Mouse (Mus musculus) left cerebral cortex, adult 8-10 months (tissue): ENCODE data around the gene Armc7. TPM values are rescaled to one million over a fixed set of nuclear protein-coding genes. Genes with fewer than 3 reads are reported as not detected.
"Not testable (repeated sequence)": the region's sequence is repeated elsewhere in the genome, so short reads cannot be mapped to it uniquely, and the experiment has no call there.

ENCODE experiments used
- DNase-seq, 2 experiments: peaks; one replicate each; pipeline ENCODE4 v3.0.0; 2022; ENCODE audit warnings: low spot score in 2 of 2
- microRNA-seq, 2 experiments: library from miRNA; unstranded; fragments of <30 nt; microRNA quantifications; one replicate each; pipeline ENCODE4 v1.2.0; 2022
- total RNA-seq, 4 experiments: library from RNA; stranded (reverse); gene quantifications; 2 replicates each; pipeline ENCODE4 v1.2.4; 2022

The Armc7 gene
- total RNA-seq, 4 experiments from 2014 or later, result 11.6 to 15.1 (median 13.4) TPM

DNA sequence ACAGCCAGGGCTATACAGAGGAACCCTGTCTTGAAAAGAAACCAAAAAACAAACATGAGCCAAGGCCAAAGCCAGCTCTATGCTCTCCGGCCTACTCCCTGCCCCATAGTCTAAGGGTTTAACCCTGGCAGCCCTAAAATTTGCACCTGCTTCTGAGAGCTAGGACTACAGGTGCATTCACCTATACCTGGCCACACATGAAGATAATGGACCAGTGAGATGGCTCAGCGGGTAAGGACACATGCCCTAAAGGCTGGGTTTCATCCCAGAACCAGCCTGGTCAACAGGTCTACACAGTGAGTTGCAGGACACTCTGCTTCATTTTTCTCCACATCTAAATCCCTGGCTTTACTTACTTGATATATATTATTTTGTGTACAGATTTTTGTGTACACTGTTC, 46.8 kb downstream of the Armc7 start:
- DNase-seq, result no peak

DNA sequence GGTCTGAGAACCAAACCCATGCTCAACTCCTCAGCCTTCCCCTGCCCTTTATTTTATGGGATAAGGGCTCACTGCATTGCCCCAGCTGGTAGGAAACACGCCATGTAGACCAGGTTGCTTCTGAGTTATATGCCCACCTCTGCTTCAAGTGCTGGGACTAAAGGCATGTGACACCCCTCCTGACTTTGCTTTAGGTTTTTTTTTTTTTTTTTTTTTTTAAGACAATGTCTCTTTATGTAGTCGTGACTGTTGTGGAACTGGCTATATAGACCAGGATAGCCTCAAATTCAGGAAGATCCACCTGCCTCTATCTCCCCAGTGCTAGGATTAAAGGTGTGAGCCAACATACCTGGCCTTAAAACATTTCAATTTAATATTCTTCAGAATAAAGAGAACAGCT, 47.2 kb downstream of the Armc7 start:
- no peak for DNase-seq

DNA sequence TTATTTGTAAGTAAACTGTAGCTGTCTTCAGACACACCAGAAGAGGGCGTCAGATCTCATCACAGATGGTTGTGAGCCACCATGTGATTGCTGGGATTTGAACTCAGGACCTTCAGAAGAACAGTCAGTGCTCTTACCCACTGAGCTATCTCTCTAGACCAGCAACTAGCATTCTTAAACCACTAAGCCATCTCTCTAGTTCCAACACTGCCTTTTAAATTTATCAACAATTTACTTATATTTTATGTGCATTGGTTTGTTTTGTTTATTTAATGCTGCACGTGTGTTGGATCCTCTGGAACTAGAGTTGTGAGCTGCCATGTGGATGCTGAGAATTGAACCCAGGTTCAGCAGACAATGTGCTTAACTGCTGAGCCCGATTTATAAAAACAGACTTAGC, 51.0 kb downstream of the Armc7 start:
- DNase-seq, result not testable (repeated sequence)

DNA sequence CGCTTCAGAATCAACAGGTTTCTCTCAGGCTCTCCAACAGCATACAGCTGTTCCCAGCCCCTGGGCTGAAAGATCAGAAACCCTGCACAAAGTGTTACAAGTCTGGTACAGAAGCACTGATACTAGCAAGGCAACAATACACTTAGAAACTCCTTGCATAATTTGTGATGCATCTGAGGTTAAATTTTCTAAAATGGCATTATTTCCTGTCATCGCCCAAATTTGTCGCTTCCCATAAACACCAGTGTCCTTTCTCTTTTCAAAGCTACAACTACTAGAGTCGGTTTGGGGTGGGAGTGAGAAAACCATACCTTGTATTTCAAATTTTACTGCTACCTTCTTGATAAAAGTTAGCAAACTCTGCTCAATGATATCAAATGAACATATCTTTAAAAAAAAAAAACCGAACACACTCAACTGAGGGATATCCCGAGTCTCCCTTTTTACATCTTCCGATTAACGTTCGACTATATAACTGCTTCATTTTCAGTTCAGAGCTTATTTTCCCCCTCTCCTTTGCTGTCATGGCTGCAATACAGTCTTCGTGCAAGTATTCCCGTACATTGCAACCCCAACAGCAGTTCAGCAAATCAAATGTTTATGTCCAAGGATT, 59.4 kb downstream of the Armc7 start:
- no peak for DNase-seq

DNA sequence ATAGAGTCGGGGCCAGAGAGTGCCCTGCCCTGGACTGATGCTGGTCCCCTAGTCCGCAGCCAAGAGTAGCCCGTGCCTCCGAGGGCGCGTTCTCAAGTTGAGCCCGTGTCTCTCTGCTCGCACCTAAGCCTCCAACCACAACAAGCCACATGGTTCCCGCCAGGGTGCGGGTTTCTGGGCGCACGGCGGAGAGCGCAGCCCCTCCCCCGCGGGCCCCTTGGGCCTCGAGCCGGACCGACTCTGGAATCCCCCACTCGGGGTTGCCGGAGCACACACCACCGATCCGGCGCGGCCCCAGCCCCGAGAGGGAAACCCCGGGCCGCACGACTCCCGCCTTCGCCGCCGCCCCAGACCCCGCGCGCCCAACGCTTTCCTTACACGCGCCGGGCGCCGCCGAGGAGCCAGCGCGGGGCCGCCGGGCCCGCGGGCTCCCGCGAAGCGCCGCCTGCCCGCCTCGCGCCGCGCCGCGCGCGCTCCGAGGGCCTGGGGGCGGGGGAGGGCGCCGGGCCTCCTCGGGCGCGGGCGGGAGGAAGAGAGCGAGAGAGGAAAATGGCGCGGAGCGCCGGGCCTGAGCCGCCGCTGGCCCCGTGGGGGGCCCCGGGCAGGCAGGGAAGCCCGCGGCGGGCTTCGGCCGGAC, 60.1 kb downstream of the Armc7 start:
- peak; percentile 37 to 56 for DNase-seq

DNA sequence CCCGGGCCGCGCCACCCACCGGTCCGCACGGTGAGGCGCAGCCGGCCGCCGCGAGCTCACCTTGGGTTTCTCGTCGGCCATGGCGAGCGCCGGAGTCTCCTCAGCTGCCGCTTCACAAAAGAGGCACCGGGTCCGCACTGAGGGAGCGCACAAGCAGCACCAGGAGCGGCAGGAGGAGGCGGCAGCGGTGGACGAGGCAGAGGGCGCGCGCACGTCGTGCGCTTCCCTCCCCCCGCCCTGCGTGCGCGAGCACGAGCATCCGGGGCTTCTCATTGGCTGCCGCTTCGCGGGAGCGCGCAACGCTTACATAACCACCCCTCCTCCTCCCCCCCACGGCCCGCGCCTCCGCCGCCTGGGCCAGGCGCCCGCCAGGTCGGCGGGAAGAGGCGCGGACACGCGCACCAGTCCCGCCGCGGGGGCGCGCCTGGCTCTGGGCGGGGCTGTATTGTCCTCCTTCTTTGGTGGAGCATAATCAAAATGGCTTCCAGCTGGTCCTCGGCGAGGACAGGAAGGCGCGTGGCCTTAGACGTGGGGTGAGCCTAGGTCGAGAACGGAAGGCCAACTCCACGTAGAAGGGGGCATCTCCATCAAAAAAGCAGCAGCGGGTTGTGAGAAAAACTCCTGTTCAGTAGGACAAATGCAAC, 60.7 kb downstream of the Armc7 start, which contains the start of gene Sumo2:
Sumo2 (minus strand) TSS at position 239 of the 644 bp plus-strand sequence.
- peak; percentile 95 to 96 for DNase-seq

DNA sequence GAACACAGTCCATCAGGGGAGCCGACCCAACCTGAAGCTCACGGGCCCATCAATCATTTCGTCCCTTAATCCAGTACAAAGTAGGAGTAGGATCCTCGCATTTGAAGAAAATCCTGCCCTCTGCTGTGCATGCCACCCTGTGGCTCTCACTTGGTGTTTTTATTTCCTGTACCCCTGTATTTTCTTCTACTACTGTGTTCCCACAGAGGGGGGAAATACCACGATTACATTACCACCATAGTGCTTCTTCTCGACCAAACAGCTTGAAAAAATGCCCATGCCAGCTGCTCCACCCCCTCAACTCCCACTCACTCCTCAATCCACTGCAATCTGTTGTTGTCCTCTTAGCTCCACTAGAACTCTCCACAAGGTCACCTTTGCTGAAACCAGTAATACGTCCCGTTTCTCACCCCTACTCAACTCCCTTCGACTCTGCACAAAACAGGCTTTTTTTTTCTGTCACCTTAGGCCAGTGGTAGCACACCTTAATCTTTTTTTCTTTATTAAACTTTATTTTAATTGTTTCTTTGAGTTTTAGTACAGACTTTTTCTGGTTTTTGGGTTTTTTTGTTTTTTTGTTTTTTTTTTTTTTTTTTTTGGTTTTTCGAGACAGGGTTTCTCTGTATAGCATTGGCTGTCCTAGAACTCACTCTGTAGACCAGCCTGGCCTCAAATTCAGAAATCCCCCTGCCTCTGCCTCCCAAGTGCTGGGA, 61.5 kb downstream of the Armc7 start:
- peak; percentile 15 to 45 for DNase-seq

DNA sequence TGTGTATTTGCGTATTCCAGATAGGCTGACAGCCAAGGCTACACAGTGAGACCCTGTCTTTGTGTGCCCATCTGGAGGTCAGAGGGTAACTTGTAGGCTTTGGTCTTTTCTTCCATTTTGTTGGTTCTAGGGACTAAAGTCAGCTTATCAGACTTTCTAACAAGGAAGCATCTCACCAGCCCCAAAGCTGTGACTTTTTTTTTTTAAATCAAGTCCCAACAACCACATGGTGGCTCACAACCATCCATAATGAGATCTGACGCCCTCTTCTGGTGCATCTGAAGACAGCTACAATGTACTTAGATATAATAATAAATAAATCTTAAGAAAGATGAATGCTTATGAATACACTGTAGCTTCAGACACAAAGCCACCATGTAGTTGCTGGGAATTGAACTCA, 62.6 kb downstream of the Armc7 start:
- no peak for DNase-seq

Small RNAs within 50 kb of the gene (microRNA-seq; reads per million reads assigned to microRNA genes)
- 0 reads per million in 2 experiments for gene Mir3968

Other genes starting within 250 kb of the Armc7 start
- 10 to 100 TPM; 32.4 to 37.5 (median 36.3) TPM for gene Grin2c, start 208.4 kb upstream of the Armc7 start, total RNA-seq
- gene Fdxr, start 198.6 kb upstream of the Armc7 start, total RNA-seq, result 10 to 100 TPM; 15.1 to 20.1 (median 17.5) TPM
- gene Fads6, start 178.0 kb upstream of the Armc7 start, total RNA-seq, result 10 to 100 TPM; 18.4 to 21.9 (median 20.2) TPM
- 1 to 10 TPM in 3 of 4 experiments, under 1 TPM in 1; 0.91 to 3.2 (median 1.5) TPM for gene Otop2, start 168.5 kb upstream of the Armc7 start, total RNA-seq
- gene Ush1g, start 153.6 kb upstream of the Armc7 start, total RNA-seq, result under 1 TPM; 0.46 to 0.78 (median 0.59) TPM
- under 1 TPM in 1 of 4 experiments, not detected in 3; 0.26 TPM for gene Otop3, start 140.9 kb upstream of the Armc7 start, total RNA-seq
- 100 to 1,000 TPM; 103 to 118 (median 107) TPM for gene Hid1, start 107.9 kb upstream of the Armc7 start, total RNA-seq
- gene Cdr2l, start 93.8 kb upstream of the Armc7 start, total RNA-seq, result 10 to 100 TPM; 26.1 to 27.7 (median 26.9) TPM
- gene Mrpl58, start 71.9 kb upstream of the Armc7 start, total RNA-seq, result 100 to 1,000 TPM; 118 to 125 (median 120) TPM
- gene Atp5h, start 55.7 kb upstream of the Armc7 start, total RNA-seq, result 100 to 1,000 TPM; 439 to 484 (median 473) TPM
- gene Kctd2, start 55.5 kb upstream of the Armc7 start, total RNA-seq, result 10 to 100 TPM; 63.2 to 74.5 (median 72.3) TPM
- under 1 TPM in 2 of 4 experiments, not detected in 2; 0.16 to 0.30 TPM for gene Trim80, start 35.1 kb upstream of the Armc7 start, total RNA-seq
- not detected for gene Slc16a5, start 13.2 kb upstream of the Armc7 start, total RNA-seq
- gene Nt5c, start 16.2 kb downstream of the Armc7 start, total RNA-seq, result 10 to 100 TPM; 58.4 to 66.1 (median 61.0) TPM
- gene Jpt1, start 38.7 kb downstream of the Armc7 start, total RNA-seq, result 100 to 1,000 TPM; 125 to 152 (median 137) TPM
- gene Sumo2, start 60.6 kb downstream of the Armc7 start, total RNA-seq, result 100 to 1,000 TPM; 262 to 316 (median 290) TPM
- gene Nup85, start 88.8 kb downstream of the Armc7 start, total RNA-seq, result 10 to 100 TPM; 43.9 to 49.4 (median 46.0) TPM
- gene Mrps7, start 128.3 kb downstream of the Armc7 start, total RNA-seq, result 10 to 100 TPM; 36.9 to 57.0 (median 48.4) TPM
- 10 to 100 TPM; 73.8 to 92.9 (median 89.0) TPM for gene Gga3, start 128.4 kb downstream of the Armc7 start, total RNA-seq
- gene Mif4gd, start 137.3 kb downstream of the Armc7 start, total RNA-seq, result 10 to 100 TPM; 13.9 to 22.0 (median 17.6) TPM
- 10 to 100 TPM; 54.5 to 62.2 (median 58.5) TPM for gene Slc25a19, start 152.6 kb downstream of the Armc7 start, total RNA-seq
- gene Grb2, start 232.9 kb downstream of the Armc7 start, total RNA-seq, result 100 to 1,000 TPM; 206 to 217 (median 212) TPM